Mouse (Mus musculus) embryonic facial prominence, embryonic 12.5 days (tissue): ENCODE data around the gene Olfr73. TPM values are rescaled to one million over a fixed set of nuclear protein-coding genes. Genes with fewer than 3 reads are reported as not detected.
"Not testable (repeated sequence)": the region's sequence is repeated elsewhere in the genome, so short reads cannot be mapped to it uniquely, and the experiment has no call there.

Experiments used
- ATAC-seq: fragments of 200-750 bp; cut with Nextera tagmentation; 2 replicates; pipeline ENCODE4 v1.8.0; 2017; ENCODE audit not compliant: insufficient number of reproducible peaks, insufficient read depth, low FRiP score, low TSS enrichment
- H3K27ac ChIP-seq: fragments of 300-500 bp; sonication (generic); 2 replicates; pipeline ENCODE4 v1.5.1; 2016; ENCODE audit warnings: mild to moderate bottlenecking
- H3K27me3 ChIP-seq: fragments of 300-500 bp; sonication (generic); 2 replicates; pipeline ENCODE4 v1.6.1; 2016; ENCODE audit warnings: mild to moderate bottlenecking, moderate library complexity
- H3K36me3 ChIP-seq: fragments of 300-500 bp; sonication (generic); 2 replicates; pipeline ENCODE4 v1.6.1; 2016; ENCODE audit warnings: mild to moderate bottlenecking
- H3K4me1 ChIP-seq: fragments of 300-500 bp; sonication (generic); 2 replicates; pipeline ENCODE4 v1.6.1; 2016
- H3K4me2 ChIP-seq: fragments of 300-500 bp; sonication (generic); replicated peaks from 2 replicates; pipeline ENCODE4 v1.6.1; 2016; ENCODE audit warnings: mild to moderate bottlenecking, moderate library complexity
- H3K4me3 ChIP-seq: fragments of 300-500 bp; sonication (generic); 2 replicates; pipeline ENCODE4 v1.5.1; 2016; ENCODE audit warnings: mild to moderate bottlenecking
- H3K9ac ChIP-seq: fragments of 300-500 bp; sonication (generic); 2 replicates; pipeline ENCODE4 v1.6.1; 2016; ENCODE audit warnings: mild to moderate bottlenecking, moderate library complexity
- H3K9me3 ChIP-seq: fragments of 300-500 bp; sonication (generic); 2 replicates; pipeline ENCODE4 v1.6.1; 2016; ENCODE audit warnings: mild to moderate bottlenecking, moderate library complexity
- WGBS: fragments of 180-500 bp; shearing (Covaris S2); methylation state at CpG from one replicate; pipeline ENCODE4 v1.1.7; 2016; 5-methylcytosine and 5-hydroxymethylcytosine counted together
- polyA plus RNA-seq: library from polyadenylated mRNA; unstranded; fragments of >200 nt; fragmentation: Nextera tagmentation; extraction: Ambion mirVana; gene quantifications from 2 replicates; pipeline ENCODE4 v1.2.1, GENCODE M21; 2016

The Olfr73 gene
- polyA plus RNA-seq = not detected in 2 replicates

DNA sequence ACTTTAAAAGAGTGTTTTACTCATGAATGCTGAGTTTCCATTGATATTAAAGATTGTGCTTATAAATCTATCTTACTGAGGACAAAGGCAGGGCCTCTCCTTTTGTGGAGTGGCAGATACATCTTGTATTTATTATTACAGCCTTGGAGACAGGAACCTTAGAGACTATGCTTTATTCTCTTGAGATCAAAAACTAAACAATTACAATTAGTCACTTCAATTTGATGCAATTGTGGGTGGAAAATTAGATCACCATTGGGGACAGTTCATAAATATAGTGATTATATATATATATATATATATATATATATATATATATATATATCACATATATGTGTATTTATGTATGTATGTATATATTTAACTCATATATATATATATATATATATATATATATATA lies at the start of gene Olfr73:
Olfr73 (minus strand) TSS at position 101 of the 400 bp plus-strand sequence.
- H3K4me1 ChIP-seq = no peaks in the 10 kb centered on the region
- no peak within 1 kb of the TSS for H3K9ac ChIP-seq
- no peaks in the 10 kb centered on the region for H3K27me3 ChIP-seq
- H3K4me3 ChIP-seq = no peak within 1 kb of the TSS
- no peaks in the 10 kb centered on the region for H3K36me3 ChIP-seq
- H3K4me2 ChIP-seq = no peak within 1 kb of the TSS
- no peaks in the 10 kb centered on the region for H3K9me3 ChIP-seq
- no peak within 1 kb of the TSS for H3K27ac ChIP-seq
- ATAC-seq = no peak

DNA sequence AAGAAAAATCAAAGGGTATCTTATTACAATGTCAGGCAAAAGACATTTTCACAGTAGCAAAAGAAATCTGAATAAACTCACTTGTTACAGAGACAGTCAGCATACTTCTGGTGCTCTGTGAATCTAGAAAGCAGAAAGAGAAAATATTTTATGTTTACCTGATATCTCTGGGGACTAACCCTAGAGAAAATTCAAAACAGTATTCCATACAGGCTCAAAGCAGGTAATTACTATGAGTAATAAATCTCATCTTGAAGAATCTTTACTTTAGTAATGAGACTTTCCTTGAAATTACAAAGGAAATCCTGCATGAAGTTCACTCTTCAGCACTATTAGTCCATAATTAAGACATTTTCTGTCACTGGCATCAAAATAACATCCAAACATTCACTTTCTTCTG lies 34.2 kb upstream of the Olfr73 start, which contains the start of gene Olfr1163:
Olfr1163 (minus strand) TSS at position 101 of the 400 bp plus-strand sequence.
- ATAC-seq = no peak
- Histone ChIP-seq H3K27ac (no peak within 1 kb of the TSS), H3K4me3 (no peak within 1 kb of the TSS), H3K36me3 (no peaks in the 10 kb centered on the region), H3K4me2 (no peak within 1 kb of the TSS), H3K27me3 (no peaks in the 10 kb centered on the region), H3K4me1 (no peaks in the 10 kb centered on the region), H3K9me3 (no peaks in the 10 kb centered on the region), H3K9ac (no peak within 1 kb of the TSS)

DNA sequence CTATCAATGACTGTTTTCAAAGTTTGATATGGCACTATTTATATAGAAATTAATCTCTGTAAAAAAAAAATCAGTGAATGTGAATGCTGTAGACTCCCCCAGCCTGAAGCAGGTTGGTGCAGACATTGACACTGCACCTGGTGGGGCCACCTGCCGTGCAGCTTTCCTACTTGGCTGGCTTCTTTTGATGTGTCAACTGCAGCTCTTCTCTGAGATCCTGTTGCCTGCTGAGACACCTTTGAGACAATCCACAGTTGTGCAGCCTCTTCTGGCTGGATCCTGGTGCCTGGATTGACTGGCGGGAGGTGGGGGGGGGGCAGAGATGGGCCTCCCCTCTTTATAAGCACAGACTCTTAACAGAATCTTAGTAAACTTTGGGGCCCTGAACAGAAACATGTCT lies 26.1 kb upstream of the Olfr73 start:
- H3K9ac ChIP-seq = no peak overlapping the region

DNA sequence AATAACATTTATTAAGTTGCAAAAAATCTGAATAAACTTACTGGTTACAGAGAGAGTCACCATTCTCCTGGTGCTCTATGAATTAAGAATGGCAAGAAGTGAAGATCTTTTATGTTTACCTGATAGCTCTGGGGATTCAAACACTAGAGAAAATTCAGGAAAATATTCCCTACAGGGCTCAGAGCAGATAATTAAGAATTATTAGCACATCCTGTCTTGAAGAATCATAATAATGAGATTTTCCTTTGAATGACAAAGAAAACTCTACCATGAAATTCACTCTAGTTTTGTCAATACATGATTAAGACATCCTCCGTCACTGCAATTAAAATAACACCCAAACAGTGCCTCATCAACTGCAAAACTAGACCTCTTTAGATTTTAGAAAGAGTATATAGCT lies 13.5 kb upstream of the Olfr73 start, which contains the start of gene Olfr1162:
Olfr1162 (minus strand) TSS at position 101 of the 400 bp plus-strand sequence.
- Histone ChIP-seq H3K9me3 (no peaks in the 10 kb centered on the region), H3K27me3 (no peaks in the 10 kb centered on the region), H3K27ac (no peak within 1 kb of the TSS), H3K36me3 (no peaks in the 10 kb centered on the region), H3K9ac (no peak within 1 kb of the TSS), H3K4me2 (no peak within 1 kb of the TSS), H3K4me3 (no peak within 1 kb of the TSS), H3K4me1 (no peaks in the 10 kb centered on the region)
- whole genome bisulfite sequencing = 89% methylated on average over 1 of the region's 1 CpGs
- ATAC-seq = no peak

More for the DNA sequence above, 26.1 kb upstream of the Olfr73 start:
- H3K27me3 ChIP-seq = no peaks in the 10 kb centered on the region
- ATAC-seq = no peak
- 81% methylated on average over 2 of the region's 2 CpGs for WGBS
- H3K4me2 ChIP-seq = no peak overlapping the region
- no peak overlapping the region for H3K4me3 ChIP-seq
- no peaks in the 10 kb centered on the region for H3K36me3 ChIP-seq
- no peaks in the 10 kb centered on the region for H3K4me1 ChIP-seq
- no peaks in the 10 kb centered on the region for H3K9me3 ChIP-seq
- no peak overlapping the region for H3K27ac ChIP-seq

DNA sequence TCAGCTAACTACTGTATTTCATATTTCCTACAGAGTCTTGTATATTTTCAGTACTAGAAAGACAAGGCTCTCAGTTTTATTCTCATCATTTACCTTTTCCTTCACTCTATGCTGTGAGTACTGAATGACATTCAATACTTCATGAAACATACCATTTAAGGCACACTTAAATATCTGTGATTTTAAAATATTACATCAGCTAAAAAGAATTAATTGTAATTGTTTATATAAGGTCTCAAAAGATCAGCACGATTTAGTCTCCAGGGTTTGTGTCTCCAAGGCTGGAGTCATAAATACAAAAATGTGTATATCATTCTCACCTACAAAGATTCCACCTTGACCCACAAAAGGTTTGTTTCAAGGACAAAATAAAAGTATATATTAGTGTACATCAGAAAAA lies 15.0 kb downstream of the Olfr73 start, which contains the start of gene Olfr1161:
Olfr1161 (plus strand) TSS at position 301 of the 400 bp plus-strand sequence.
- ATAC-seq, H3K9ac ChIP-seq, H3K4me2 ChIP-seq: not testable (repeated sequence)

DNA sequence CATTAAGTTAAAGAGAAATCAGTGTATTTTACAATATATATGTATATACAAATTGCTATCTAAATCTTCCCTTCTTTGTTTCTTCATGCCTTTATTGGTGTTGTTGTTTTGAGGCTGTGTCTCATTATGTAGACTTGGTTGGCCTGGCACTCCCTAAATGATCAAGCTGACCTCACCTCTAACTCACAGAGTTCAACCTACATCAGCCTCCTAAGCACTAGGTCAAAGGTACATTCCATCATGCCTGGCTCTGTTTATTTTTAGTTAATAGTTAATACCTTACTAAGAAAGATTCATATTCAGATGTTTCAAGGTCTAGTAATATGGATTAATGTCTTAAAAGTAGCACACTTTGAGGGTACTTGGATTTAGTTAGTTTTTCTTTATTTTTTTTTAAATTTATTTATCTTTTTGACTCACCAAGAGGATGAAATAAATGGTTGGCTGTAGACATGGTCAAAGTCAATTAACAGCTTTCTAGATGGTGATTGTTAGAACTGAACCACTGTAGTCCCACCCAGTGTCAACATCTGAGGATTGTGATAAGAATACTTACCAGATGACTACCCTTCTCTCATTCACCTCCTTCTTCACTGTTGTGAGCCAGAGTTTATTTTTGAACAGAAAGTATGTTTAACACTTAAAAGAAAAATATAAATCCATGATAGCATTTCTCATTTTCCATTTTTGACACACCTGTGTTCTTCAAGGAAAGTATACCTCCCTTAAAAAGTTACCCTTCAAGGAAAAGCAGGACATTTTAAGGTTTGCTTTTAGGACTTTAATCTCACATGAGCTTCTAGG lies 29.8 kb downstream of the Olfr73 start, which contains the start of gene Olfr1160:
Olfr1160 (minus strand) TSS at position 754 of the 804 bp plus-strand sequence.
- Histone ChIP-seq H3K27me3 (no peaks in the 10 kb centered on the region), H3K36me3 (no peaks in the 10 kb centered on the region), H3K4me1 (no peaks in the 10 kb centered on the region), H3K9ac (no peak within 1 kb of the TSS), H3K4me2 (no peak within 1 kb of the TSS), H3K4me3 (no peak within 1 kb of the TSS), H3K9me3 (no peaks in the 10 kb centered on the region), H3K27ac (no peak within 1 kb of the TSS)
- ATAC-seq = no peak

More for the DNA sequence above, 15.0 kb downstream of the Olfr73 start, which contains the start of gene Olfr1161:
- not testable (repeated sequence) for H3K36me3 ChIP-seq, H3K27ac ChIP-seq, H3K27me3 ChIP-seq, H3K4me3 ChIP-seq, H3K9me3 ChIP-seq, H3K4me1 ChIP-seq
- WGBS = 76% methylated on average over 1 of the region's 1 CpGs

DNA sequence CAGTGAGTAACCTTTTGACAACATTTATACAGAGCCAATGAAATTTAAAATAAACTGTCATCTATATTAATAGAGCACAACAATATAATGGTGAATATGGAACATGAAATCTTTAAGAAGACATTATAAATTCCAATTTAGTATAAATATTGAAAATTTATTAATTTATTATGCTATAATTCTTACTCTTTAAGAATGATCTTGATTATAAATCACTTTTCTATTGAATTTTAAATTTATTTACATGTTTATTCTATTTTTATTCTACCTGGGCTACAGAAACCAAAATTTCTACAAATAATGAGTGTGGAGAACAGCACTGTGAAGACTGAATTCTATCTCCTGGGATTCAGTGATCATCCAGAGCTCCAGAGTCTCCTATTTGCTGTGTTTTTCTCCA lies 47.7 kb downstream of the Olfr73 start, which contains the start of gene Olfr1158:
Olfr1158 (plus strand) TSS at position 301 of the 400 bp plus-strand sequence.
- ATAC-seq = no peak
- Histone ChIP-seq H3K27ac (no peak within 1 kb of the TSS), H3K4me2 (no peak within 1 kb of the TSS), H3K36me3 (no peaks in the 10 kb centered on the region), H3K4me1 (no peaks in the 10 kb centered on the region), H3K4me3 (no peak within 1 kb of the TSS), H3K9ac (no peak within 1 kb of the TSS), H3K27me3 (no peaks in the 10 kb centered on the region), H3K9me3 (no peaks in the 10 kb centered on the region)

Other genes with a start within 250 kb of the Olfr73 start
- not detected in 2 replicates for gene Olfr1143, start 237.1 kb downstream of the Olfr73 start, polyA plus RNA-seq
- not detected in 2 replicates for gene Olfr1145, start 227.9 kb downstream of the Olfr73 start, polyA plus RNA-seq
- not detected in 2 replicates for gene Olfr1148, start 207.2 kb downstream of the Olfr73 start, polyA plus RNA-seq
- not detected in 2 replicates for gene Olfr1150-ps1, start 193.7 kb downstream of the Olfr73 start, polyA plus RNA-seq
- gene Olfr1151, start 181.8 kb downstream of the Olfr73 start, polyA plus RNA-seq = not detected in 2 replicates
- gene Olfr1152, start 171.2 kb downstream of the Olfr73 start, polyA plus RNA-seq = 0.03 TPM in 1 of 2 replicates, not detected in the other
- gene Olfr1153, start 142.7 kb downstream of the Olfr73 start, polyA plus RNA-seq = not detected in 2 replicates
- gene Olfr1154, start 132.5 kb downstream of the Olfr73 start, polyA plus RNA-seq = not detected in 2 replicates
- not detected in 2 replicates for gene Olfr1155, start 92.6 kb downstream of the Olfr73 start, polyA plus RNA-seq
- not detected in 2 replicates for gene Olfr1156, start 84.6 kb downstream of the Olfr73 start, polyA plus RNA-seq
- not detected in 2 replicates for gene Olfr1157, start 69.4 kb downstream of the Olfr73 start, polyA plus RNA-seq
- gene Olfr74, start 63.0 kb downstream of the Olfr73 start, polyA plus RNA-seq = not detected in 2 replicates
- not detected in 2 replicates for gene Olfr1158, start 47.6 kb downstream of the Olfr73 start, polyA plus RNA-seq
- not detected in 2 replicates for gene Olfr1160, start 29.4 kb downstream of the Olfr73 start, polyA plus RNA-seq
- not detected in 2 replicates for gene Olfr1161, start 14.9 kb downstream of the Olfr73 start, polyA plus RNA-seq
- gene Olfr1162, start 13.4 kb upstream of the Olfr73 start, polyA plus RNA-seq = not detected in 2 replicates
- gene Olfr1163, start 34.1 kb upstream of the Olfr73 start, polyA plus RNA-seq = not detected in 2 replicates
- gene Olfr1164, start 56.3 kb upstream of the Olfr73 start, polyA plus RNA-seq = not detected in 2 replicates
- not detected in 2 replicates for gene Olfr1166, start 90.6 kb upstream of the Olfr73 start, polyA plus RNA-seq
- gene Olfr1167, start 117.5 kb upstream of the Olfr73 start, polyA plus RNA-seq = not detected in 2 replicates
- gene Olfr1168, start 144.2 kb upstream of the Olfr73 start, polyA plus RNA-seq = not detected in 2 replicates
- gene Olfr1170, start 190.6 kb upstream of the Olfr73 start, polyA plus RNA-seq = not detected in 2 replicates
- not detected in 2 replicates for gene Olfr1173, start 242.2 kb upstream of the Olfr73 start, polyA plus RNA-seq